Mouse (Mus musculus): ENCODE results near the gene Btbd8.
A peak's percentile ranks its signal among the peaks of the same experiment; 100 is the strongest.

Btbd8 gene

GRCm38 (mm10) chr5:107516087-107516486 is 78.3 kb downstream of the Btbd8 start:
- DNase-seq (ENCODE audit: low read depth, low spot score) = no peak

DNA sequence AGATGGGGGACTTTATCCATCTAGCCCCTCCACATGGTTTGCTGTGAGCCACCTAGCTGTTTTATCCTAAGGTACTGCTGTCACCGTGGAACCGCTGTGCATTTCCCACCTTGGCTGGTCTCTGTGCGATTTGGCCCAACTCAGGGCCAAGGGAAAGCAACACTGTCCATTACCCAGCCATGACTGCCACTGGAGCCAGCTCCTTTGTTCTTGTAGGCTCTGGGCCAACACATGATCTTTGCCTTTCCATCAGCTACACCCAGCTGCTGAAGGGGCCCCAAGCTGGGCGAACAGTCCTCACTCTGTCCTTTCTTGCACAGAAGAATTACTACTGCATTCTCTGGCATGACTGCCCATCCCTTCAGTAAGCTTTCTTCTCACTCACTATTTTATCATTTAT is 80.8 kb downstream of the Btbd8 start:
- DNase-seq (ENCODE audit: low read depth, low spot score) = no peak

- DNase-seq (ENCODE audit: low read depth, low spot score) = no peak
These were observed 83.6 kb downstream of the Btbd8 start for GRCm38 (mm10) chr5:107521386-107521785.

- DNase-seq (ENCODE audit: low read depth, low spot score) = no peak
These were observed 84.1 kb downstream of the Btbd8 start for GRCm38 (mm10) chr5:107521897-107522296.

DNA sequence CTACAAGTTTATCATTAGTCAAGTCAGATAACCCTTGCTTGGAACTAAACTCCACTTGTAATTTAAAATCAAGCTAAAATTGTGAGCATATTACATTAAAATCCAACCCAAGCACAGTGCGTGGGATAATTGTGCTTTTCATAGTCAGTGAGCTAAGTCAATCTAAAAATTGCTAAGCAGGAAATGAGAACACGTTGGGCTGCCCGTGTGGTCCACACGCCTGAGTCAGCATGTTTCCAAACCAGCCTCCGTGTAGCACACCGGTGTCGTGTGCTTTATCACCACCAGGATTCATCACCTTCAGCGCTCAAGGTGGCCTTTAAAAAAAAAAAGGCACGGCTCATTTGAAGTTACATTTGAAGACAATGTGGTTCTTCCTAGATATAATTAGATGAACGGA is 86.5 kb downstream of the Btbd8 start:
- DNase-seq (ENCODE audit: low read depth, low spot score) = peak; percentile 53

DNA sequence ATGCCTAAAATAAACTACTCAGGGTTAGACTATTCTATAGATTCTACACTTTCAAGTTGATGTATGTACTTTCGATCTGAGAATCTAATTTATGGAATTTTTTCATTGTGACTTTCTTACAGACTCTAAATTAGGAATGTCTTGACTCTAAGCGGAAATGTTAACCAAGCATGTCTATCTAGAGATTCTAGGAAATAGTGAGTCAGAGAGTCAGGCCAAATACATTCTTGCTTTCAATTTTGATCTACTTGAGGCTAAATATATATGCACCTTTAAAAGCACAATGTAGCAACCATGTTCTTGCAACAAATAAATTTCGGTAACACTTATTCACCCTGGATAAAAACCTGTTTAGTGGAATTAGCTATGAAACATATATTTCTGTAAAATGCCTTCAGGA is 91.1 kb downstream of the Btbd8 start:
- no peak for DNase-seq (ENCODE audit: low read depth, low spot score)

- no peak for DNase-seq (ENCODE audit: low read depth, low spot score)
These were observed 95.8 kb downstream of the Btbd8 start for GRCm38 (mm10) chr5:107533590-107533989.

- no peak for DNase-seq (ENCODE audit: low read depth, low spot score)
These were observed 96.8 kb downstream of the Btbd8 start, which contains the start of gene 1700028K03Rik for GRCm38 (mm10) chr5:107534581-107534980. TSS of gene 1700028K03Rik (plus strand) at chr5:107534709.

DNA sequence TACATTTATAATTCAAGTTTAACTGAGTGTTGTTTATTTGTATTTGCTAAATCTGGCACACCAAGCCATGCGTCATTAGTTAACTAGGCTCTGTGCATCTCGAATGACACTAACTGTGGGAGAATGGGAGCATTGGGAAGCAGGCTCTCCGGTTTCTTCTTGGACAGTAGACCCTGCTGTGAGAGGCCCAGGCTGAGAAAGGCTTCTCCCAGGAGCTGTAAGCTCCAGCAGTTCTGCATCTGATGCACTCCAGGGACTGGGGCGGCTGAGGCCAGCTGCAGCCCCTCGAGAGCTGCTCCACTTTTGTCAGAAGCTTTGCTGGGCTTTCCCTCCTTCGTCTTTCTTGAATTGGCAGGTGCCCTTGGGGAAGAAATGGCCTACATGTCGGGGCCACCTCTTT is 103.9 kb downstream of the Btbd8 start:
- no peak for DNase-seq (ENCODE audit: low read depth, low spot score)

DNA sequence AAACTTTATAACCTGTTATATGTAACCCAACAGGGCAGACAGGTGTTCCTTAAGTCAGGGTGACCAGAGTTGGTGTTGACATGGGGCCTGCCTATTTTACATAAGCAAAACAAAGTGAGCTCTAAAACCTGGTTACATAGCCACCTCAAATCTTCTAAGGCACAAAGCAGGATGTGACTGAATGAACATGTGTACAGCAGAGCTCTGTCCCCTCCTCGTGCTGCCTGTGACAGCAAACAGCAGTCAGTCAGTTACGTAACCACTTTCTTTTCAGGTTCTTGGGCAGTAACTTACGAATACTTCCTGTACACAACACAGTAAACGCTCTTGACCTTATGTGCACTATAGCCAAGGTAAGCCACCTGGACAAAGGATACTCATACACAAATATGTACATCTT is 108.1 kb downstream of the Btbd8 start:
- peak; percentile 66 for DNase-seq (ENCODE audit: low read depth, low spot score)

- DNase-seq (ENCODE audit: low read depth, low spot score) = no peak
These were observed 110.2 kb downstream of the Btbd8 start for GRCm38 (mm10) chr5:107547955-107548354.

GRCm38 (mm10) chr5:107548444-107548843 is 110.6 kb downstream of the Btbd8 start:
- DNase-seq (ENCODE audit: low read depth, low spot score) = no peak

- peak; percentile 15 for DNase-seq (ENCODE audit: low read depth, low spot score)
These were observed 116.5 kb downstream of the Btbd8 start for GRCm38 (mm10) chr5:107554336-107554735.

DNA sequence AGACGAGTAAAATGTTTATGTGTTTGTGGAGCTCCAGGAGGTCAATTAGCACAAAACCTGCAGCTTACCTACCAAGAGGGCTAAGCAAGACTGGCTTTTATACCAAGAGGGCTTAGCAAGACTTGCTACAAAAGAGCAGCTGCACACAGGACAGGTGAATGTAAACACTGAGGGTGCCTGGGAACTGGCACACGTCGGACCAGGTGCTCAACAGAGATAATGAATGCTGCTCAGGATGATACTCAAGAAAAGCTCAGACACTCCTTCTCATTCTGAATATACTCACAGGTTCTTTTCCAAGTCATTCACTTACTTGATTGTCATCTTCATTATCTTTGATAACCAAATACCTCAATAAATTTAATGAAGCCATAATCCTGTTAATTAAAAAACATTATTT is 119.2 kb downstream of the Btbd8 start:
- no peak for DNase-seq (ENCODE audit: low read depth, low spot score)
